Mouse (Mus musculus): Measurements from ENCODE around the gene Zfp651.

Zfp651 gene

DNA sequence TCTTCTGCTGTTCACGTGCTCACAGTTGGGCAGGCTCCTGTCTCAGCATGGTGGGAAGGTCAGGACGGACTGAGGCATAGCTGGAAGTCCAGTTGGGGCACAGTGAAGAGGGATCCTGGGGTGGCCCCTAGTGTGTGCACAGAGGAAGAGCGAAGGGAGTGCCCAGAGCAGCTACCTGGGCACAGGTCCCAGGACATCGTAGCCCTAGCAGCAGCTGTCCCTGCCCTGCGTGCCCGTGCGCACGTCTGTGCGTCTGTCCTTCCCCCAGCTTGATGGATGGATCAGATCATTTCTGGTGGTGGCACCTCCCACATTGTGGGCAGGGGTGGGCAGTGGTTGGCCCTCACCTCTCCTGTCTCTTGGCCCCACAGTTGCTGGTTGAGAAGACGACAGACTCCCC, 3.1 kb downstream of the Zfp651 start:
- DNase-seq (ENCODE audit: low read depth, low spot score), result no peak

DNA sequence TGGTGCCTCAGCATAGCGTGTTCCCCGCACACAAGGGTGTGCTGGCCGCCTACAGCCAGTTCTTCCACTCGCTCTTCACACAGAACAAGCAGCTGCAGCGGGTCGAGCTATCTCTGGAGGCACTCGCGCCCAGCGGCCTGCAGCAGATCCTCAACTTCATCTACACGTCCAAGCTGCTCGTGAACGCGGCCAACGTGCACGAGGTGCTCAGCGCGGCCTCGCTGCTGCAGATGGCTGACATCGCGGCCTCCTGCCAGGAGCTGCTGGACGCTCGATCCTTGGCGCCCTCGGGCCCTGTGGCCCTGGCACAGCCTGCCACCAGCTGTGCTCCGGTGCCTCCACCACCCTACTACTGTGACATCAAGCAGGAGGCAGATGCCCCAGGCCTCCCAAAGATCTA, 3.6 kb downstream of the Zfp651 start:
- DNase-seq (ENCODE audit: low read depth, low spot score), result no peak

DNA sequence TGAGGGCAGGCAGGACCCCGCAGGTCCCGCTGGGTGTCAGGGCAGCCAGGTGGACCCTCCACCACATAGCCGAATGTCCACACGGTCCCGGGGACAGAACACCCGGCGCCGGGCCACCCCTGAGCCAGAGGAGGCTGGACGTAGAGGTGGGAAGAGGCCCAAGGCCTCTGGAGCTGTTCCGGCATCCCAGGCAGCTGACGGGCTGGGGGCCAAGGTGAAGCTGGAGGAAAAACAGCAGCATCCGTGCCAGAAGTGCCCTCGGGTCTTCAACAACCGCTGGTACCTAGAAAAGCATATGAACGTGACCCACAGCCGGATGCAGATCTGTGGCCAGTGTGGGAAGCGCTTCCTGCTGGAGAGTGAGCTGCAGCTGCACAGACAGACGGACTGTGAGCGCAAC, 4.6 kb downstream of the Zfp651 start:
- DNase-seq (ENCODE audit: low read depth, low spot score), result no peak

DNA sequence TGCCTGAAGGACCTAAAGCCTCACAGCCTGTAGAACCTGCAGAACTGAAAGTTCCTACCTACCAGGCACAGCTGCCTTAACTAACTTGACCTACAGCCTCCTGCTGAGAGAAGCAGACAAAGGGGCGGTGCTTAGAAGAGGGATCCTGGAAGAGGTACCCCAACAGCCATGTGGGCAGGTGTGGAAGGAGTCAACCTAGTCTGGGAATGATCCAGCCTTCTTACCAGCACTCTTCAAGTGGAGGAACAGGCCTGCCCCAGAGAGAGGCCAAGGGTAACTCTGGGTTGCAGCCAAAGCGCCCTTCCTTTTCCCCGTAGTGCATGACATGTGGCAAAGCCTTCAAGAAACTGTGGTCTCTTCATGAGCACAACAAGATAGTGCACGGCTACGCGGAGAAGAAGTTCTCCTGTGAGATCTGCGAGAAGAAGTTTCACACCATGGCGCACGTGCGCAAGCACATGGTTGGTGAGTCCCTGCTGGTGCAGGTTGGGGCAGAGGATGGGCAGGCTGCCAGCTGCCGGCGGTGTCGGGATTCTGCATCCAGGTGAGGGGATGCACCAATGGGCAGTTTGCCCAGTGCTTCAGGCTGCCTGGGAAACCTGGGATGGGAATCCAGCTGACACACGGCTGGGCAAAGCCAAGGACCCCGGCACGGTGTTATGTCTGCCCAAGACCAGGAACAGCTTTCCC, 6.2 kb downstream of the Zfp651 start:
- DNase-seq (ENCODE audit: low read depth, low spot score), result no peak

DNA sequence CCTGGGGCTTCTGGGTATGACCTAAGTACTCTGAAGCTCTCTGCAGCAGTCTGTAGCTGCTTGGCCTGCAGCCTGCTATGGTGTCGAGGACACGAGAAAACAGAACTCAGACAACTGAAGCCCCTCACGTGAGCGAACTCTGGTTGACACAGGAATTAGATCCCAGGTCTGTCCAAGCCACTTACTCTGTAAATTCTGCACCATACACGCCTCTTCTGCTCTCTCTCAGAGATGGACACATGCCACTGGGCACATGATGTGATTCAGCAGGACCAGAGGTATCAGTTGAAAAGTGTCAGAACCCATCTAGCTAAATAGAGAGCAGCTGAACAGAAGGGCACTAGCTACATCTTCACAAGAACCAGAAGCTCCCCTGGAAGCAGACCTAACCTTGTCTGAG, 13.3 kb downstream of the Zfp651 start:
- DNase-seq (ENCODE audit: low read depth, low spot score), result no peak

DNA sequence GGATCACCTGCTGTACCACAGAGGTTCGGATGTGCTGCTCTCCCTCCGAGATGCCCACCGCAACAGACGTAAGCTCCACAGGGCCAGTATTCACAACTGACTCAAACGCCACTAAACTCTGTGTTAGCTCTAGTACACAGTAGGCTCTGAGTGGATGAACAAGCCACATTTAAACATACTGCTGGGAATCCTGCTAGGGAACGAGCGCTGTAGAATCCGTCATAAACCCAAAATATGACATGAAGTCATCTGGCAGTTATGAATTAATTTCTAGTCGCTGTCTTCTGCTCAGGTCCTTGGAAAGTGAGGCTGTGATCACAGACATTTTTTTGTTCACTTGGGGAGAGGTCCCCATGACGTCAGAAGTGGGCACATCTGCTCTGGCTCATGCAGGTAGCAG, 16.8 kb downstream of the Zfp651 start:
- DNase-seq (ENCODE audit: low read depth, low spot score), result no peak

DNA sequence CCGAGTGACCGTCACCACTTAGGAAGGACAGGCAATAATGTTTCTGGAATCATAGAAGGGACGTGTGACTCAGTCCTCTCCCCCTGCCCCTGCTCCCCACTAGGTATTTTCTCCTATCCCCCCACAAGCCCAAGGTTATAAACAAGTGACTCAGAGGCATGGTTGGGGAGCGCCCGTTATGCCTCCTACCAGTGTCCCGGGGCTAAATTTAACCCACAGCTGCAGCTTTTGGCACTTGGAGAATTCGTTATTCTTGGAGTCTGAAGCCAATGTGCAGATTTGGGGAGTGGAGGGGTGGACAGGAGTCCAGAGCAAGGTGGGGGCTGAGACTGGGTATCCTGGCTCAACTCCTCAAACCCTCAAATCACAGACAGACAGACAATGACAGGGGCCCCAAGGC, 17.4 kb downstream of the Zfp651 start:
- no peak for DNase-seq (ENCODE audit: low read depth, low spot score)

DNA sequence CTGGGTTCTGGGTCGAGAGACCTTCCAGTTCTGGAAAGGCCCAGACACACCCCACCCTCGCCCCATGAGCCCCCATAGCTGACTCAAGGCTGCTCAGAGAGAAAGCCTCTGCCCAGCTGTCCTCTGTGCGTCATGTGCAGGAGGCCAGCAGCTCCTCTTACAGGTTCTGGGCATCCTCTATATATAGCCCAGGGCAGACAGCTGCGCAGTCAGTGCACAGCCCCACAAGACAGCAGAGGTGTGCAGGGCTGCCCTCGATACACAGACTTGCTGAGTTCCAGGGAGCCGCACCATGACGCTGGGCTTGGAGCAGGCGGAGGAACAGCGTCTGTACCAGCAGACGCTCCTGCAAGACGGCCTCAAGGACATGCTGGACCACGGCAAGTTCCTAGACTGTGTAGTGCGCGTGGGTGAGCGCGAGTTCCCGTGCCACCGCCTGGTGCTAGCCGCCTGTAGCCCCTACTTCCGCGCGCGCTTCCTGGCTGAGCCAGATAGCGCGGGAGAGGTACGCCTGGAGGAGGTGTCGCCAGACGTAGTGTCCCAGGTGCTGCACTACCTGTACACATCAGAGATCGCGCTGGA, 18.4 kb downstream of the Zfp651 start, which contains the start of gene Klhl40:
TSS of gene Klhl40 (plus strand) at position 124 of the 582 bp plus-strand sequence.
- DNase-seq (ENCODE audit: low read depth, low spot score), result no peak

DNA sequence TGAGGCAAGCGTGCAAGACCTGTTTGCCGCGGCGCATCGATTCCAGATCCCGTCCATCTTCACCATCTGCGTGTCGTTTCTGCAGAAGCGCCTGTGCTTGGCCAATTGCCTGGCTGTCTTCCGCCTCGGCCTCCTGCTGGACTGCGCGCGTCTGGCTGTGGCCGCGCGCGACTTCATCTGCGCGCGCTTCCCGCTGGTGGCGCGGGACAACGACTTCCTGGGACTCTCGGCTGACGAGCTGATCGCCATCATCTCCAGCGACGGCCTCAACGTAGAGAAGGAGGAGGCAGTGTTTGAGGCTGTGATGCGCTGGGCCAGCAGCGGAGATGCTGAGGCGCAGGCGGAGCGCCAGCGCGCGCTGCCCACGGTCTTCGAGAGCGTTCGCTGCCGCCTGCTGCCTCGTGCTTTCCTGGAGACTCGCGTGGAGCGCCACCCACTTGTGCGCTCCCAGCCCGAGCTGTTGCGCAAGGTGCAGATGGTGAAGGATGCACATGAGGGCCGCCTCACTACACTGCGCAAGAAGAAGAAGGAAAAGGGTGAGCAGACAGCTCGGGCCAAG, 19.0 kb downstream of the Zfp651 start:
- no peak for DNase-seq (ENCODE audit: low read depth, low spot score)

DNA sequence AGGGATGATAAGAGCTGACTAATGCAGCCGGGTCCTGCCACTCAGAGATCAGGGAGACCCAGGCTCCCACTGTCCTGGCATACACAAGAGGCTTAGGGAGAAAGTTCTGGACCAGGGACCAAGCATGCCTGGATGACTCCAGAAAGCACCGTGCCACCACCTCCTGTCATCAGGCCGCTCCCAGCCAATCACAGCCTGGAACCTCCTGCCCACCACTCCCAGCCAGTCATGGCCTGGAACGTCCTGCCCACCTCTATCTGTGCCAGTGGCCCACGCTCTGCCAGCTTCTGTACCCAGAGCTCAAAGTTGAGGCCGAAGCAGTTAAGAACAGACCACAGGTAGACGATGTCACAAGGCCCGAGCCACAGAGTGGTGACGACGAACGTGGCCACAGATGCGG, 25.7 kb downstream of the Zfp651 start:
- no peak for DNase-seq (ENCODE audit: low read depth, low spot score)

DNA sequence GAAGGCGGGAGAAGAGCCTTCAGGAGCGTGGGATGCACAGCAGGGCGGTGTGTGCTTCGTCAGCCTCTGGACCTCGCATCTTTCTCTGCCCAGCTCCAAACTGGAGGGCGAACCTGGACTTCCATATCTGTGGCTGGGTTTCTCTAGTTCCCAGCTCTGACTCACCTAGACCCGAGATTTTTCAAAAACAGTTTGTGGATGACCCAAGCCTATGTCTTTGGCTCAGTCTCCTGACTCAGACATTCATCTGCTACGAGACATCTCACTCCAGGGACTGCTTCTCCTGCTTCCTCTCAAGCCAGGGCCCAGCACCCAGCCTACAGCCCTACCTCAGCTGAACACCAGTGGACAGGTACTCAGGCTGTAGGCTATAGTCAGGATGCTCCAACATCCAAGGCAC, 26.1 kb downstream of the Zfp651 start:
- DNase-seq (ENCODE audit: low read depth, low spot score), result no peak

DNA sequence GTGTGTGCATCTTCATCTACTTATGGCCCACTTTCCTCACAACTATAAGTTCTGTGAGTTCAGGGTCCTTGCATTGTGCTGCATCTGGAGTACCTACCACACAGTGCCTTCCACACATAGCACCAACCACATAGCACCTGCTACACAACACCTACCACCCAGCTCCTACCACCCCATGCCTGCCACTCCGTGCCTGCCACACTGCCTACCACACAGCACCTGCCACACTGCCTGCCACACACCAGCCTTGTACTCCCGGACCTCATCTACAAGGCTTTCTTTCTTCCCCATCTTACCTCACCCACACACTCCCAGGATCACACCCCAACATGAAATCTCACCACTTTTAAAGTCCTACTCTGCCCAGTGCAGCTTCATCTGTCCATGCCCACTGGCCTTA, 27.2 kb downstream of the Zfp651 start:
- no peak for DNase-seq (ENCODE audit: low read depth, low spot score)

DNA sequence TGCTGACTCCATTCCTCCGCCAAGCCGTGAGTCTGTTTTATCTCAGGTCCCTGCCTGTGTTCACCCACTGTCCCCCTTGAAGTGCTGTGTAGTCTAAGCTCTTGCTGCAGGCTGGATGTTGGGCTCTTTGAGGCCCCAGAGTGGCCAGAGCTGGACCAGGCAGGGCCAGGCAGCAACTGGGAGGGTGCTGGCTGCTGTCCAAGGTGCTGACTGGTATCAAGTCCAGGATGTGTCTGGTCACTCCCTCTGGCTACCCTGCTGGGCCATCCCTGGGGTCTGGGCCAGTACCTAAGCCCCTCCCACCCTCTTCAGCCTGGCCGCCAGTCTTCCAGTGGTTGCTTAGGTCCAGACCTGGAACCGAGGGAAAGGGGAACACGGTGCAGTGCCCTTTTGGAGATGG, 32.1 kb downstream of the Zfp651 start:
- DNase-seq (ENCODE audit: low read depth, low spot score), result no peak

DNA sequence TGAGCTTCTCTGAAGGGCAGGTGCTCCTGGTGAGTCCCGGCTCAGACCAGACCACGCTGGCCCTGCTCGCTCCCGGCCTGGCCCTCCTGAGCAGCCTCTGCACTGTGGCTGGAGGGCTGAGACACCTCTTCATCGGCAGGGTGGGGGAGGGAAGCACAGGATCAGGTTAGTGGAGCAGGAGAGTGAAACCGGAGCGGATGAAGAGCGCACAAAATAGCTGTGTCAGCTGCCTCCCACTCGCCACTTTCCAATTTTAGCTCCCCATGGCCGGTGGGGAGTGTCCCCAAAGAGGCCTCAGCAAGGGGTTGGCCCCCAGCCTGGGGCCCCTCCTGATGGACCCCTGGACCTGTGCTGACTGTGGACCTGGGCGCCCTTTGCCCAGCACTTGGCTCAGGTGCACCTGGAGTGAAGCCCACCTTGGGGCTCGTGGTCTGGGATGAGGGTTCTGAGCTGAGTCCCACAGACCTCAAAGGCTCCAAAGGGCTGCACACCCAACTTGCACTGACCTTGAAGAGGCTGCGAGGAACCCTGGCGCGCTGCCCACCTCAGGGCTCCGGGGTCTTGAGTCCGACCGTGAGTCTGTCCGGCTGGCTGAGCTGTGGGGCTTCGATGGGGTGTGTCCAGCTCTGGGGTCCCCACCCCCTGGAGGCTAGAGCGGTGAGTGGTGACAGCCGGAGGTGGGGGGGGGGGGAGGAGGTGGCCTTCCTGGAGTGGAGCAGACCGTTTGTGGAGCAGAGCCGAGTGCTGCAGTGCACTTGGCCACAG, 32.8 kb downstream of the Zfp651 start, which contains the start of gene Hhatl:
TSS of gene Hhatl (minus strand) at position 751 of the 765 bp plus-strand sequence.
- DNase-seq (ENCODE audit: low read depth, low spot score), result no peak

DNA sequence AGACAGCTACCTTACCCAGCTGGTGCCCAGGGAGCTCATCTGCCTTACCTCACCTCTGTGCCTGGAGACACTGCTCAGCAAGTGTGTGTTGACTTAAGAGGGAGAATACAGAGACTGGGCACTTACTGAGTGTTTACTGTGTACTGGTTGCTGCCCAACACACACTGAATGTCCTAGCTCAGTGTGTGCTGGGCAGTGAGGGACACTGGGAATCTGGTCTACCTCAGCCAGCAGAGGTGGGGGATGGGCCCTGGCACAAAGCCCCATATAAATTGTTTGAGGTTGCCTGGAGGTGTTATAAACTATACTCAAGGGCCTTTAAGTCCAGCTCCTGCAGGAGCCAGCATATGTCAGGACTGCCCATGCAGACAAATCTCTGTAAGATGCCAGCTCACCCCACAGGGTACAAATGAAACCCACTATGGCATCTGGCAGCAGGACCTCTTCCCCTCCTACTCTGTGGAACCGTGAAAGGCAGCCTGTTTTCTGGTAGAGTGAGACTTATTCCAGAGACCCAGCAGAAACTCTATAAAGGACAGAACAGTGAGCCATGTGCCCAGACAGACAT, 35.9 kb downstream of the Zfp651 start:
- no peak for DNase-seq (ENCODE audit: low read depth, low spot score)

DNA sequence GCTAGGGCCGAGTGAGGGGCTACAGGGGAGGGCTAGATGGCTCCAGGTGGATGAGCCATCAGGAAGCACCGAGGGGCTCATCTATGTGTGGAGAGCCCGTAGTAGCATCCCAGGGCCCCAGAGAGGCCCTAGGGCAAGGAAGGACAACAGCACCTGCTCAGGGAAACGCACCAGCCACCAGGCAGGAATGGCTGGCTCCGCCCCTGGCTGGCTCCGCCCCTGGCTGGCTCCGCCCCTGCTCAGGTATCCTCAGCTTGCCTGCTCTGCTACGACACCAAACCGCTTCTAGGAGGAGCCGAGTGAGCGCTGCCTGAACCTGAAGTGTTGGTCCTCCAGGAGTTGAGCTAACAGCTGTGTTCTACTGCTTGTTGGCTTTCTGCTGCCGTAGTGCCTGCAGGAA, 38.6 kb downstream of the Zfp651 start:
- DNase-seq (ENCODE audit: low read depth, low spot score), result no peak

DNA sequence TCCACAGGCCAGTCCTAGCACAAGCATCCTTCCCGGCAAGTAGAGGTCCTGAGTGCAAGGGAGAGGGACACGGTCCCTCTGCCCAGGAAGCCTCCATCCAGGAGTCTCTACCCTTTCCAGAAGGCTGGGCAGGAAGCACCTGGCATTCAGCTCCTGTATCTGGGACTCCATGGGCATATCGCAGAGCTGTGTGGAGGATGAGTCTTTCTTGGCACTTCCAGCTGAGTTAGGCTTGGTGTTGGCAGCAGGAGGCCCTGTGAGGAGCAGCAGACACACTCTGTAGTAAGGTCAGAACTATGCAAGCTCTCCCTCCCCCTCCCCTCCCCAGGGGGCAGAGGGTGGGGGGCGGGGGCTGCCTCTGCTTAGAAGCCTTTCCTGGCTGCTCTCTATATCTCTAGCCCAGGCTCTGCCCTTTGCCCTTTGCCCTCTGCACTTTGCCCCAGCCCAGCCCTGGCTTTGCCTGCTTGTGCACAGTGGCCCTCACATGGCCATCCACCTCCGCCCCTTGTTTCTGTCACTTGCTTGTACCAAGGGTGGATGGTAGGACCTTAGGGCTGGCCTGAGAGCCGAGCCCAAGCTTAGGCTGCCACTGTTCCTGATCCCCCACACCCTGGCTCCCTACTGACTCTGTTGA, 39.9 kb downstream of the Zfp651 start:
- no peak for DNase-seq (ENCODE audit: low read depth, low spot score)

DNA sequence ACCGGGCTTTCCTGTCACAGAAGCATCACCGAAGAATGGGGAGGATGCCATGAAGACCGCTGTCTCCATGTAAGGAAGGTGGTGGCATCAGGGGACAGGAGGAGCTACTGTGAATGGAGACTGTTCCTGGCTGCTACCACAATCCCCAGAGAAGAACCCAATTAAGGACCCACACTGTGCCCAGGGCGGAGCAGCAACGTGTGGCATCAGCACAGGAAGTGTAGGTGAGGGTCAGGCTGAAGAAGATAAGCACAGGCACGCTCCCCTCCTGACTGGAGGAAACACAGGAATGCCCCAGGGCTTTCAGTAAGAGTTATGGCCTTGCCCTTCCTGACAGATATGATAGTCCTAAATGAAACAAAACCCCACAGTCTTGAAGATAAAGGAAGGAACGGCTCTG, 43.6 kb downstream of the Zfp651 start:
- no peak for DNase-seq (ENCODE audit: low read depth, low spot score)

DNA sequence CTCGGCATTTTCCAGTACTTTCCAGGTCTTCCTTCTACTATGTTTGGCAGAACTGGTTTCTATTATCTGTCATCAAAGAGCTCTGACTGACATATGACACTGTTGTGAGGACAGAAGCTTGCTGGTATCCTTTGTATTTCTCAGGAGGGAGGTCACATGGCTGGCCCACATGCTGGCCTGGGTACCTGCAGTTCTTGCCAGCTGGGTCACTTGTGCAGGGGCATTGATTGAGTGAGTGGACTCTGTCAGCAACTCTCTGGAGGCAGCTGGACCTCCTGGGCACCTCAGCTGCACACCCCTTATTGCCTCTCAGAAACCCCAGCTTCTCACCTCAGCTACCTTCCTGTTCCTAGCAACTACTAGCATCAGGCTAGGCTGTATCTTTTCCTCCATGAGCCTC, 48.4 kb downstream of the Zfp651 start:
- no peak for DNase-seq (ENCODE audit: low read depth, low spot score)

DNA sequence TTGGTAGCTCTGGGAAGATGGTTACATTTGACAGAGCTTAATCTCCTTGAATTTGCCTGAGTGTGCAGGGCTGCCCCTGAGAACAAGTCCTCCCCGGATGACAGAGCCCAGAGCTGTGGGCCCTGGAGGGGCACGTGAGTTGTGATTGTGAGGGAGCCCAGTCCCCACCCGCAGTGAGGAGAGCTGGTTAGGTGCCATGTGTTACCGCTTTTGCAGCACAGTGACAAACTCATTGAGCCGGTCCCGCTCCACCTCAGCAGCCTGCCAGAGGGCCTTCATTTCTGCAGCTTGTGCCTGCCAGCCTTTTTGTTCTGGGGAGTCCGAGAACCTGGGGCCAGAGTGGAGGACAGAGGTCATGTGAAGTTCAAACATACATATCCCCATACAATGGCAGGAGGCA, 48.8 kb downstream of the Zfp651 start:
- no peak for DNase-seq (ENCODE audit: low read depth, low spot score)

DNA sequence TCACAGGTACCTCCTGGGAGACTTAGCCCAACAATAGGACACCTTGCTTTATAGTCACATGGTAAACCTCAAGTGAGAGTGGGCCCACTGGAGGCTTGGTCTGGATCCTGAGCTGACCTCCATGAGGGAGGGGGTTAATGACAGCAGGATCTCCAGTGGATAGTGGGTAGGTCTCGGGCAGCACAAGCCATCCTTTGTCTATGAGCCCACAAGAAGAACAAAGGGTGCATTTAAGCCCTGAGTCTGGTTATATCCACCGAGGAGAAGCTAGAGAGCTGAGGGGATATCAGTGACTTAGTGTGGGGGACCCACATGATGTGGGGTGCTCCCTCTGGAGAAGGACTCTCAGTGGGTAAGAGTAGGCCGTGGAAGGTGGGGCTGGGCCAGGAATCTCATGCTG, 49.4 kb downstream of the Zfp651 start:
- DNase-seq (ENCODE audit: low read depth, low spot score), result no peak

Data from brain, embryonic 18.5 days (tissue).